1 mouse cellular context compared by ENCODE assay signal in the genomic region with DNA sequence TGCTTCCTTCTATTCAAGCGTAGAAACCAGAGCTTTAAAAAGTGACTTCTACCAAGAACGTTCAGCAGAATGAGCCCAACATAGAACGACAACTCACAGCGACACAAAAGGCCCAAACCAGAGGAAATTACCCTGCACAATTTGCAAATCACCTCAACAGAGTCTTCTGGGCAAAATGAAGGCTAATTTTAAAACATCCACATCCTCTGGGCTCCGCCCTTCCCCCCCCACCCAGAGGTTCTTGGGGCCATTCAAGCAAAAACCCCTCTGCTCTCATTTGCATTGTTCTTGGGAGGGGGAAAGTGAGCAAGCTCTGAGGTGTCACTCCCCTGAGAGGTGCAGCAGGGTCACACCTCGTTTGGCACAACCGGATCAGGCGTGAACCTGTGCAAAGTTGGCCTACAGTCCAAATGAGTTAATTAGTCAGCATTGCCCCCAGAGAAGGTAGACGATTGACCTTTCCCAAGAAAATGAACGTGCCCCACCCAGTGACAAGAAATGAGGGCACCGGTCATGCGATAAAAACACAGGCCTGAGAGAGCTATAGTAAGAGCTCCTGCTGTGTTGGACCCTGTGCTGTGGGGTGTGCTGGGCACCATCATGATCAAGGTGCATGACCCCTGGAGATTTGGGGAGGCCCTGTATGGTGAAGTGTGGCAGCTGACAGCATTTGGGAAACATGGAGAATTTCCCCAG.
TF ChIP-seq lines count a peak whose summit lies in the region.

No protein-coding gene starts in this region.

TF ChIP-seq in CH12.LX, 34 proteins besides CTCF, POLR2A, EP300 and RAD21 (continued from another document):
- TF ChIP-seq SIN3A (IDR thresholded peaks at IDR 0.05; ENCODE audit: low read length) (peak; percentile 93; the same call in 1 of the 2 replicates), E2F4 (IDR thresholded peaks at IDR 0.05; ENCODE audit: insufficient replicate concordance, low read depth, low read length) (no peak), JUND (conservative IDR thresholded peaks at IDR 0.05; ENCODE audit: low read depth, low read length) (peak; percentile 83), POLR2AphosphoS2 (IDR thresholded peaks at IDR 0.05; ENCODE audit: low read depth, low read length) (no peak), NELFE (IDR thresholded peaks at IDR 0.05; ENCODE audit: low read depth, low read length) (no peak; the same call in 1 of the 2 replicates), CHD1 (IDR thresholded peaks at IDR 0.05; ENCODE audit: low read depth, low read length) (no peak), KAT2A (IDR thresholded peaks at IDR 0.05; ENCODE audit: insufficient replicate concordance, low read length) (0 out of 2 replicates have a peak, but pooled peaks have one; percentile 56), IRF4 (IDR thresholded peaks at IDR 0.05; ENCODE audit: low read depth, low read length) (peak; percentile 88), ZNF384 (IDR thresholded peaks at IDR 0.05; ENCODE audit: low read depth, low read length) (no peak; the same call in 1 of the 2 replicates), MYC (IDR thresholded peaks at IDR 0.05; ENCODE audit: low read depth, low read length) (no peak; the same call in 1 of the 2 replicates), BHLHE40 (IDR thresholded peaks at IDR 0.05; ENCODE audit: low read depth, low read length) (peak; percentile 98), PAX5 (IDR thresholded peaks at IDR 0.05; ENCODE audit: low read length) (no peak), MAFK (IDR thresholded peaks at IDR 0.05; ENCODE audit: insufficient replicate concordance, low read length) (peak; percentile 80), MAZ (IDR thresholded peaks at IDR 0.05; ENCODE audit: low read depth, low read length) (peak; percentile 100), MAX (IDR thresholded peaks at IDR 0.05; ENCODE audit: low read length) (0 out of 2 replicates have a peak, but pooled peaks have one; percentile 40), GABPA (IDR thresholded peaks at IDR 0.05; ENCODE audit: insufficient replicate concordance, low read depth, low read length) (no peak), SMC3 (IDR thresholded peaks at IDR 0.05; ENCODE audit: low read depth, low read length) (peak; percentile 29; the same call in 1 of the 2 replicates)
